Mouse (Mus musculus) liver, adult 2 months (tissue): ENCODE measurements at regions not wholly inside any gene's neighbourhood (a gene's known extent, or its start where the extent isn't known, plus 50 kb on each side); places are given as distances from the start of the nearest gene placed in this dataset.
A peak's percentile ranks its signal among the peaks of the same experiment; 100 is the strongest.

Experiments used
- DNase-seq: peaks from one replicate; pipeline ENCODE4 v3.0.0-alpha.2; 2011; ENCODE audit warnings: low read depth, low spot score; ENCODE audit errors: extremely low read depth
- H3K27ac ChIP-seq: fragments of 200-500 bp; replicated peaks from 2 replicates; pipeline ENCODE4 v1.5.1; 2012; ENCODE audit warnings: low read depth, mild to moderate bottlenecking, control low read depth, inconsistent platforms, low read length; ENCODE audit not compliant: insufficient read depth
- H3K27me3 ChIP-seq: fragments of 200-500 bp; 2 replicates; pipeline ENCODE4 v1.6.1; 2012; ENCODE audit warnings: mild to moderate bottlenecking, moderate library complexity, low read length, inconsistent platforms; ENCODE audit not compliant: control insufficient read depth, insufficient read depth
- H3K36me3 ChIP-seq: fragments of 200-500 bp; 2 replicates; pipeline ENCODE4 v1.6.1; 2012; ENCODE audit warnings: low read length, inconsistent platforms; ENCODE audit not compliant: control insufficient read depth, insufficient read depth
- H3K4me1 ChIP-seq: fragments of 200-500 bp; 2 replicates; pipeline ENCODE4 v1.6.1; 2011; ENCODE audit warnings: low read length; ENCODE audit not compliant: control insufficient read depth, insufficient read depth
- H3K4me3 ChIP-seq: fragments of 200-500 bp; 2 replicates; pipeline ENCODE4 v1.5.1; 2011; ENCODE audit warnings: low read depth, mild to moderate bottlenecking, control low read depth, low read length, moderate library complexity; ENCODE audit not compliant: insufficient read depth
- H3K79me2 ChIP-seq: fragments of 200-500 bp; 2 replicates; pipeline ENCODE4 v1.6.1; 2012; ENCODE audit warnings: inconsistent platforms, mild to moderate bottlenecking, low read length, moderate library complexity; ENCODE audit not compliant: control insufficient read depth, insufficient read depth
- H3K9ac ChIP-seq: fragments of 200-500 bp; 2 replicates; pipeline ENCODE4 v1.6.1; 2012; ENCODE audit warnings: low read depth, mild to moderate bottlenecking, control low read depth, inconsistent platforms, low read length
- CTCF ChIP-seq: fragments of 200-500 bp; IDR thresholded peaks from 2 replicates; pipeline ENCODE4 v1.5.1; 2011; ENCODE audit warnings: low read depth, low read length, control low read depth
- POLR2A ChIP-seq: fragments of 200-500 bp; IDR thresholded peaks from 2 replicates; pipeline ENCODE4 v1.6.1; 2011; ENCODE audit warnings: low read length, control low read depth; ENCODE audit not compliant: insufficient read depth; ENCODE audit errors: extremely low read depth
- WGBS: fragments of 180-500 bp; shearing (Covaris S2); methylation state at CpG from one replicate; pipeline ENCODE4 v1.1.7; 2018; 5-methylcytosine and 5-hydroxymethylcytosine counted together

DNA sequence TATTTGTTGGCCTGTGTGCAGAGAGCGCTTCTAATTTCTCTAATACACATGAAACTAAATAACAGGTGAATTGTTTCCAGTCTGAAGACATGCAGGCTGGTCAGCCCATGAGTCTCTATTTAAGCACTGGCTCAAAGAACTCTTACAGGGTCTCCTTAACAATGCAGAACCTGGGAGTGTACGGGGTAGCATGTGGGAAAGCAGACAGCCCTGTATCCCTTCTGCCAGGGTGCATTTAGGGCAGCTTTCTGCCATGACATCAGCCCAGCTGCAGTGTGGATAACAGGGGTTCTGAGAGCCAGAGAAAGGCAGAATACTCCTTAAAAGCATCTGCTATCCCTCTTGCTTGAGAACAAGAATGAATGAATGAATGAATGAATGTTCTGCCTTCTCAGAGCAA is 164.7 kb downstream of the Grb14 start:
- TF ChIP-seq POLR2A (no peak), CTCF (no peak)
- Histone ChIP-seq H3K27me3 (0 out of 2 replicates have a peak, but pooled peaks cover 2% of the 10 kb centered on the region), H3K79me2 (no peaks in the 10 kb centered on the region), H3K27ac (no peak overlapping the region), H3K36me3 (no peaks in the 10 kb centered on the region), H3K9ac (no peak overlapping the region), H3K4me3 (no peak overlapping the region), H3K4me1 (no peaks in the 10 kb centered on the region)
- WGBS, result 92% methylated on average over 2 of the region's 2 CpGs
- no peak for DNase-seq

- Histone ChIP-seq H3K27ac (no peak overlapping the region), H3K79me2 (no peaks in the 10 kb centered on the region), H3K36me3 (no peaks in the 10 kb centered on the region), H3K27me3 (no peaks in the 10 kb centered on the region; the same call in 1 of the 2 replicates), H3K4me3 (no peak overlapping the region), H3K9ac (no peak overlapping the region), H3K4me1 (no peaks in the 10 kb centered on the region)
- TF ChIP-seq CTCF (peak; percentile 69), POLR2A (no peak)
- 13% methylated on average over 7 of the region's 7 CpGs for WGBS
- peak; percentile 65 for DNase-seq
Observed at GRCm38 (mm10) chr2:64853918-64854317, 170.9 kb downstream of the Grb14 start.

- no peak overlapping the region for H3K9ac ChIP-seq
- TF ChIP-seq POLR2A, result no peak
- no peak for TF ChIP-seq CTCF
- no peaks in the 10 kb centered on the region for H3K4me1 ChIP-seq
- 40% methylated on average over 5 of the region's 5 CpGs for WGBS
- H3K79me2 ChIP-seq, result no peaks in the 10 kb centered on the region
- no peak overlapping the region for H3K4me3 ChIP-seq
- no peak for DNase-seq
- no peak overlapping the region for H3K27ac ChIP-seq
- no peaks in the 10 kb centered on the region for H3K36me3 ChIP-seq
- no peaks in the 10 kb centered on the region; the same call in 1 of the 2 replicates for H3K27me3 ChIP-seq
Observed at GRCm38 (mm10) chr2:64852913-64853312, 171.9 kb downstream of the Grb14 start.

- Histone ChIP-seq H3K36me3 (no peaks in the 10 kb centered on the region), H3K79me2 (no peaks in the 10 kb centered on the region), H3K27me3 (no peaks in the 10 kb centered on the region; the same call in 1 of the 2 replicates), H3K4me3 (no peak overlapping the region), H3K4me1 (no peaks in the 10 kb centered on the region), H3K9ac (no peak overlapping the region), H3K27ac (no peak overlapping the region)
- no peak for TF ChIP-seq POLR2A
- no peak for TF ChIP-seq CTCF
- DNase-seq, result no peak
- WGBS, result 84% methylated on average over 4 of the region's 4 CpGs
Observed at GRCm38 (mm10) chr2:64851096-64851495, 173.7 kb downstream of the Grb14 start.

GRCm38 (mm10) chr2:64850656-64851055 is 174.1 kb downstream of the Grb14 start:
- no peaks in the 10 kb centered on the region; the same call in 1 of the 2 replicates for H3K27me3 ChIP-seq
- no peaks in the 10 kb centered on the region for H3K79me2 ChIP-seq
- no peaks in the 10 kb centered on the region for H3K4me1 ChIP-seq
- no peak overlapping the region for H3K4me3 ChIP-seq
- TF ChIP-seq POLR2A (no peak), CTCF (no peak)
- DNase-seq, result no peak
- no peak overlapping the region for H3K27ac ChIP-seq
- WGBS, result 98% methylated on average over 3 of the region's 3 CpGs
- H3K9ac ChIP-seq, result no peak overlapping the region
- H3K36me3 ChIP-seq, result no peaks in the 10 kb centered on the region

DNA sequence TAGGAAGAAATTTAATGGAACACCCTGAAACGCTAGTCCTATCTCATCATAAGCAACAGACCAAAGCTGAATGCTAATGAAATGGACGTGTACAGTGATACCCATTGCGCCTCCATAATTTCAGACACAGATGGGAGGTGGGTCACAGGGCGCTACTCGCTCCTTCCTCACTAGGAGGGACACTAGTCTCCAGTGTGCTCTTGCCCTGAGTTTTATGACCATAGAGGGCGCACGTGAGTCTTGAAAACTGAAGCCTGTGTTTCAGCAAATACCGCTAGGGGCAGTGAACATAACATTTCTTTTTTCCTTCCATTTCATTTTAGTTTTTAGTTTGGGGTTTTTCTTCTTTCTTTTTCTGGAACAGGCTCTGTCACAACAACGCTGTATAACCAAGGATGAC is 200.3 kb downstream of the Grb14 start:
- DNase-seq, result no peak
- no peak overlapping the region for H3K4me3 ChIP-seq
- no peak overlapping the region for H3K27ac ChIP-seq
- H3K4me1 ChIP-seq, result no peaks in the 10 kb centered on the region
- no peaks in the 10 kb centered on the region for H3K79me2 ChIP-seq
- TF ChIP-seq CTCF (no peak), POLR2A (no peak)
- H3K9ac ChIP-seq, result no peak overlapping the region
- WGBS, result 80% methylated on average over 9 of the region's 9 CpGs
- H3K27me3 ChIP-seq, result no peaks in the 10 kb centered on the region
- H3K36me3 ChIP-seq, result no peaks in the 10 kb centered on the region
